Mouse (Mus musculus): ENCODE data around the gene Rps5. TPM values are rescaled to one million over a fixed set of nuclear protein-coding genes. Genes with fewer than 3 reads are reported as not detected.
"Not testable (repeated sequence)": the region's sequence is repeated elsewhere in the genome, so short reads cannot be mapped to it uniquely, and the experiment has no call there.

The Rps5 gene
- 564 and 566 TPM in 2 replicates for polyA plus RNA-seq (2015; fragmentation: Nextera tagmentation; extraction: Ambion mirVana)

- peaks cover 8% of the 10 kb centered on the region for H3K27me3 ChIP-seq (replicated peaks; ENCODE audit: control insufficient read depth, insufficient read depth, low read length)
- H3K27ac ChIP-seq (ENCODE audit: low read depth, low read length), result peak within 1 kb of the TSS; percentile 95
- peak within 1 kb of the TSS; percentile 87 for H3K9ac ChIP-seq (ENCODE audit: low read depth, low read length)
- no peaks in the 10 kb centered on the region for H3K9me3 ChIP-seq (ENCODE audit: control insufficient read depth, low read length)
- peaks cover 34% of the 10 kb centered on the region for H3K36me3 ChIP-seq (ENCODE audit: control insufficient read depth, insufficient read depth, low read length)
- peak; percentile 98 for ATAC-seq
- peak within 1 kb of the TSS; percentile 96 for H3K4me2 ChIP-seq (ENCODE audit: low read length)
- WGBS, result under 1% methylated on average over 55 of the region's 55 CpGs
- peak within 1 kb of the TSS; percentile 78 for H3K4me3 ChIP-seq (ENCODE audit: low read length)
- H3K4me1 ChIP-seq (ENCODE audit: control insufficient read depth, insufficient read depth, low read depth, low read length), result peaks cover 11% of the 10 kb centered on the region
These were observed at the start of gene Rps5 for GRCm38 (mm10) chr7:12921705-12922465. Gene Rps5, plus strand, starts transcription at chr7:12922290.

GRCm38 (mm10) chr7:12874301-12874700 is 47.8 kb upstream of the Rps5 start:
- no peak overlapping the region for H3K4me2 ChIP-seq (ENCODE audit: low read length)
- H3K27ac ChIP-seq (ENCODE audit: low read depth, low read length), result no peak overlapping the region
- no peaks in the 10 kb centered on the region for H3K36me3 ChIP-seq (ENCODE audit: control insufficient read depth, insufficient read depth, low read length)
- H3K9me3 ChIP-seq (ENCODE audit: control insufficient read depth, low read length), result peaks cover 2% of the 10 kb centered on the region; the same call in 1 of the 2 replicates
- no peaks in the 10 kb centered on the region for H3K4me1 ChIP-seq (ENCODE audit: control insufficient read depth, insufficient read depth, low read depth, low read length)
- ATAC-seq, result no peak
- 27% methylated on average over 3 of the region's 3 CpGs for WGBS
- H3K4me3 ChIP-seq (ENCODE audit: low read length), result no peak overlapping the region
- no peaks in the 10 kb centered on the region for H3K27me3 ChIP-seq (replicated peaks; ENCODE audit: control insufficient read depth, insufficient read depth, low read length)
- H3K9ac ChIP-seq (ENCODE audit: low read depth, low read length), result no peak overlapping the region

GRCm38 (mm10) chr7:12880036-12880435 is 42.1 kb upstream of the Rps5 start:
- H3K9me3 ChIP-seq (ENCODE audit: control insufficient read depth, low read length), result no peaks in the 10 kb centered on the region
- H3K4me3 ChIP-seq (ENCODE audit: low read length), result peak overlapping the region; percentile 76
- no peak for ATAC-seq

GRCm38 (mm10) chr7:12880497-12880896 is 41.6 kb upstream of the Rps5 start:
- WGBS, result 49% methylated on average over 8 of the region's 8 CpGs
- not testable (repeated sequence) for H3K27me3 ChIP-seq (replicated peaks; ENCODE audit: control insufficient read depth, insufficient read depth, low read length); H3K9me3 ChIP-seq (ENCODE audit: control insufficient read depth, low read length)
- Histone ChIP-seq H3K4me2 (ENCODE audit: low read length) (peak overlapping the region; percentile 83), H3K9ac (ENCODE audit: low read depth, low read length) (peak overlapping the region; percentile 77), H3K4me3 (ENCODE audit: low read length) (peak overlapping the region; percentile 76), H3K36me3 (ENCODE audit: control insufficient read depth, insufficient read depth, low read length) (peaks cover 11% of the 10 kb centered on the region), H3K4me1 (ENCODE audit: control insufficient read depth, insufficient read depth, low read depth, low read length) (peaks cover 13% of the 10 kb centered on the region), H3K27ac (ENCODE audit: low read depth, low read length) (peak overlapping the region; percentile 51; the same call in 1 of the 2 replicates)
- peak; percentile 21 for ATAC-seq

More at GRCm38 (mm10) chr7:12880036-12880435, 42.1 kb upstream of the Rps5 start:
- Histone ChIP-seq H3K4me1 (ENCODE audit: control insufficient read depth, insufficient read depth, low read depth, low read length) (peaks cover 13% of the 10 kb centered on the region), H3K27me3 (replicated peaks; ENCODE audit: control insufficient read depth, insufficient read depth, low read length) (no peaks in the 10 kb centered on the region), H3K9ac (ENCODE audit: low read depth, low read length) (no peak overlapping the region), H3K4me2 (ENCODE audit: low read length) (peak overlapping the region; percentile 83), H3K36me3 (ENCODE audit: control insufficient read depth, insufficient read depth, low read length) (peaks cover 6% of the 10 kb centered on the region), H3K27ac (ENCODE audit: low read depth, low read length) (no peak overlapping the region)

GRCm38 (mm10) chr7:12880911-12881660 is 41.0 kb upstream of the Rps5 start, which contains the start of gene Zfp128:
Gene Zfp128, plus strand, starts transcription at chr7:12881177.
- Histone ChIP-seq H3K36me3 (ENCODE audit: control insufficient read depth, insufficient read depth, low read length) (peaks cover 17% of the 10 kb centered on the region), H3K4me2 (ENCODE audit: low read length) (peak within 1 kb of the TSS; percentile 83), H3K27ac (ENCODE audit: low read depth, low read length) (peak within 1 kb of the TSS; percentile 60), H3K4me3 (ENCODE audit: low read length) (peak within 1 kb of the TSS; percentile 76), H3K4me1 (ENCODE audit: control insufficient read depth, insufficient read depth, low read depth, low read length) (peaks cover 13% of the 10 kb centered on the region), H3K9ac (ENCODE audit: low read depth, low read length) (peak within 1 kb of the TSS; percentile 77), H3K9me3 (ENCODE audit: control insufficient read depth, low read length) (no peaks in the 10 kb centered on the region), H3K27me3 (replicated peaks; ENCODE audit: control insufficient read depth, insufficient read depth, low read length) (no peaks in the 10 kb centered on the region)
- WGBS, result 1% methylated on average over 35 of the region's 35 CpGs
- peak; percentile 99 for ATAC-seq

- H3K4me2 ChIP-seq (ENCODE audit: low read length), result no peak overlapping the region
- no peak overlapping the region for H3K4me3 ChIP-seq (ENCODE audit: low read length)
- no peaks in the 10 kb centered on the region for H3K9me3 ChIP-seq (ENCODE audit: control insufficient read depth, low read length)
- no peak for ATAC-seq
- peaks cover 10% of the 10 kb centered on the region for H3K4me1 ChIP-seq (ENCODE audit: control insufficient read depth, insufficient read depth, low read depth, low read length)
- whole genome bisulfite sequencing, result 93% methylated on average over 12 of the region's 12 CpGs
- H3K36me3 ChIP-seq (ENCODE audit: control insufficient read depth, insufficient read depth, low read length), result peaks cover 63% of the 10 kb centered on the region
- H3K27me3 ChIP-seq (replicated peaks; ENCODE audit: control insufficient read depth, insufficient read depth, low read length), result no peaks in the 10 kb centered on the region
- no peak overlapping the region for H3K9ac ChIP-seq (ENCODE audit: low read depth, low read length)
- H3K27ac ChIP-seq (ENCODE audit: low read depth, low read length), result no peak overlapping the region
These were observed 35.4 kb upstream of the Rps5 start for GRCm38 (mm10) chr7:12886563-12887266.

GRCm38 (mm10) chr7:12887585-12887984 is 34.5 kb upstream of the Rps5 start:
- 93% methylated on average over 5 of the region's 5 CpGs for WGBS
- Histone ChIP-seq H3K36me3 (ENCODE audit: control insufficient read depth, insufficient read depth, low read length) (peaks cover 68% of the 10 kb centered on the region), H3K9ac (ENCODE audit: low read depth, low read length) (no peak overlapping the region), H3K27ac (ENCODE audit: low read depth, low read length) (no peak overlapping the region), H3K27me3 (replicated peaks; ENCODE audit: control insufficient read depth, insufficient read depth, low read length) (no peaks in the 10 kb centered on the region), H3K4me2 (ENCODE audit: low read length) (no peak overlapping the region), H3K9me3 (ENCODE audit: control insufficient read depth, low read length) (no peaks in the 10 kb centered on the region), H3K4me1 (ENCODE audit: control insufficient read depth, insufficient read depth, low read depth, low read length) (peaks cover 2% of the 10 kb centered on the region), H3K4me3 (ENCODE audit: low read length) (no peak overlapping the region)
- no peak for ATAC-seq

- no peaks in the 10 kb centered on the region for H3K9me3 ChIP-seq (ENCODE audit: control insufficient read depth, low read length)
- H3K36me3 ChIP-seq (ENCODE audit: control insufficient read depth, insufficient read depth, low read length), result peaks cover 53% of the 10 kb centered on the region
- ATAC-seq, result no peak
- H3K27ac ChIP-seq (ENCODE audit: low read depth, low read length), result no peak overlapping the region
- 94% methylated on average over 14 of the region's 14 CpGs for WGBS
- no peaks in the 10 kb centered on the region for H3K4me1 ChIP-seq (ENCODE audit: control insufficient read depth, insufficient read depth, low read depth, low read length)
- no peak overlapping the region for H3K9ac ChIP-seq (ENCODE audit: low read depth, low read length)
- H3K4me2 ChIP-seq (ENCODE audit: low read length), result no peak overlapping the region
- no peak overlapping the region for H3K4me3 ChIP-seq (ENCODE audit: low read length)
- H3K27me3 ChIP-seq (replicated peaks; ENCODE audit: control insufficient read depth, insufficient read depth, low read length), result no peaks in the 10 kb centered on the region
These were observed 31.2 kb upstream of the Rps5 start for GRCm38 (mm10) chr7:12890928-12891327.

All from hindbrain, embryonic 16.5 days (tissue).